Mouse (Mus musculus): Measurements from ENCODE around the gene Ahdc1.

Gene Ahdc1

GRCm38 (mm10) chr4:133011028-133011820, at the start of gene Ahdc1:
Ahdc1 (plus strand) TSS chr4:133011260.
- DNase-seq (ENCODE audit: low spot score in 2 of 2): peak; percentile 95 to 96

GRCm38 (mm10) chr4:132961866-132962265, 49.2 kb upstream of the Ahdc1 start:
- no peak for DNase-seq (ENCODE audit: low spot score in 2 of 2)

GRCm38 (mm10) chr4:132962628-132963027, 48.4 kb upstream of the Ahdc1 start:
- no peak for DNase-seq (ENCODE audit: low spot score in 2 of 2)

- no peak for DNase-seq (ENCODE audit: low spot score in 2 of 2)
Measured at GRCm38 (mm10) chr4:132963436-132963835, 47.6 kb upstream of the Ahdc1 start.

- DNase-seq (ENCODE audit: low spot score in 2 of 2): no peak
Measured at GRCm38 (mm10) chr4:132964064-132964463, 47.0 kb upstream of the Ahdc1 start.

GRCm38 (mm10) chr4:132964473-132964872, 46.6 kb upstream of the Ahdc1 start:
- no peak for DNase-seq (ENCODE audit: low spot score in 2 of 2)

GRCm38 (mm10) chr4:132968105-132968938, 42.7 kb upstream of the Ahdc1 start:
- no peak for DNase-seq (ENCODE audit: low spot score in 2 of 2)

- no peak for DNase-seq (ENCODE audit: low spot score in 2 of 2)
Measured at GRCm38 (mm10) chr4:132971601-132972000, 39.5 kb upstream of the Ahdc1 start.

GRCm38 (mm10) chr4:132972101-132972500, 39.0 kb upstream of the Ahdc1 start:
- DNase-seq (ENCODE audit: low spot score in 2 of 2): no peak

- DNase-seq (ENCODE audit: low spot score in 2 of 2): no peak
Measured at GRCm38 (mm10) chr4:132972556-132972955, 38.5 kb upstream of the Ahdc1 start.

GRCm38 (mm10) chr4:132973186-132973585, 37.9 kb upstream of the Ahdc1 start:
- DNase-seq (ENCODE audit: low spot score in 2 of 2): no peak

GRCm38 (mm10) chr4:132973814-132974398, 37.2 kb upstream of the Ahdc1 start, which contains the start of gene Fgr:
Fgr (plus strand) TSS chr4:132974095.
- DNase-seq (ENCODE audit: low spot score in 2 of 2): no peak

- peak; percentile 78 to 82 for DNase-seq (ENCODE audit: low spot score in 2 of 2)
Measured at GRCm38 (mm10) chr4:132974904-132975303, 36.2 kb upstream of the Ahdc1 start.

GRCm38 (mm10) chr4:132975791-132976190, 35.3 kb upstream of the Ahdc1 start:
- DNase-seq (ENCODE audit: low spot score in 2 of 2): no peak

- no peak for DNase-seq (ENCODE audit: low spot score in 2 of 2)
Measured at GRCm38 (mm10) chr4:132976729-132977128, 34.3 kb upstream of the Ahdc1 start.

GRCm38 (mm10) chr4:132977597-132977996, 33.5 kb upstream of the Ahdc1 start:
- no peak for DNase-seq (ENCODE audit: low spot score in 2 of 2)

- no peak for DNase-seq (ENCODE audit: low spot score in 2 of 2)
Measured at GRCm38 (mm10) chr4:132979186-132979585, 31.9 kb upstream of the Ahdc1 start.

- no peak for DNase-seq (ENCODE audit: low spot score in 2 of 2)
Measured at GRCm38 (mm10) chr4:132981621-132982020, 29.4 kb upstream of the Ahdc1 start.

GRCm38 (mm10) chr4:132982999-132983398, 28.1 kb upstream of the Ahdc1 start:
- DNase-seq (ENCODE audit: low spot score in 2 of 2): no peak

- peak; percentile 74 to 80 for DNase-seq (ENCODE audit: low spot score in 2 of 2)
Measured at GRCm38 (mm10) chr4:132983664-132984512, 27.2 kb upstream of the Ahdc1 start.

GRCm38 (mm10) chr4:132988581-132989355, 22.3 kb upstream of the Ahdc1 start:
- DNase-seq (ENCODE audit: low spot score in 2 of 2): no peak
